Mouse (Mus musculus) skeletal muscle tissue, postnatal 0 days (tissue): ENCODE data around the gene Als2. TPM values are rescaled to one million over a fixed set of nuclear protein-coding genes. Genes with fewer than 3 reads are reported as not detected.

ENCODE experiments used
- polyA plus RNA-seq: library from polyadenylated mRNA; unstranded; fragments of >200 nt; fragmentation: Nextera tagmentation; extraction: Ambion mirVana; gene quantifications from 2 replicates; pipeline ENCODE4 v1.2.1, GENCODE M21; 2015

The Als2 gene
- 5.4 and 5.6 TPM in 2 replicates for polyA plus RNA-seq

GRCm38 (mm10) chr1:59236856-59237441 is at the start of gene Als2:
Als2 (minus strand) TSS chr1:59237231.

DNA sequence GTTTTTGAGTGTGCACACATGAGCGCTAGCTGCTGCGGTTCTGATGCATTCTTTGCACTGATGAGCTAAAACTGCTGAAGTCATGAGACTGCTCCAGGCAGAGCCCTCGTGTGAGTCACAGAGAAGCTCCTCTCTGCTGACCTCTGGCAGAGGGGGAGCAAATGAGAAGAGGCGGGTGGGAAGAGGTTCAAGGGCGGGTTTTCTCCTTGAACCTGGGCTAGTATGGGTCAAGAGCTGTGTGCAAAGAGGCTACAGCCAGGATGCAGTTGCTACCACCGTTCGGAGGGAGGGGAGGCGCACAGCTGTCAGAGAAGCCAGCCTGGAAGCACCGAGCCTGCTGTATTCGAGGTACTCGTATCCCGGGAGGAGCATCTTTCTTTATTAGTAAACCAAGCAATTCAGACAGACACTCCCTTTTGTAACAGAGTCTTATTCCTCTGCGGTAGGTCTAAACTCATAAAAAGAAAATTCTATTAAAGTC is 19.8 kb upstream of the Als2 start, which contains the start of gene Cdk15:
Cdk15 (plus strand) TSS at position 156 of the 481 bp plus-strand sequence.

GRCm38 (mm10) chr1:59163030-59163461 is 74.0 kb downstream of the Als2 start, which contains the start of gene Mpp4:
Mpp4 (minus strand) TSS chr1:59163389.

DNA sequence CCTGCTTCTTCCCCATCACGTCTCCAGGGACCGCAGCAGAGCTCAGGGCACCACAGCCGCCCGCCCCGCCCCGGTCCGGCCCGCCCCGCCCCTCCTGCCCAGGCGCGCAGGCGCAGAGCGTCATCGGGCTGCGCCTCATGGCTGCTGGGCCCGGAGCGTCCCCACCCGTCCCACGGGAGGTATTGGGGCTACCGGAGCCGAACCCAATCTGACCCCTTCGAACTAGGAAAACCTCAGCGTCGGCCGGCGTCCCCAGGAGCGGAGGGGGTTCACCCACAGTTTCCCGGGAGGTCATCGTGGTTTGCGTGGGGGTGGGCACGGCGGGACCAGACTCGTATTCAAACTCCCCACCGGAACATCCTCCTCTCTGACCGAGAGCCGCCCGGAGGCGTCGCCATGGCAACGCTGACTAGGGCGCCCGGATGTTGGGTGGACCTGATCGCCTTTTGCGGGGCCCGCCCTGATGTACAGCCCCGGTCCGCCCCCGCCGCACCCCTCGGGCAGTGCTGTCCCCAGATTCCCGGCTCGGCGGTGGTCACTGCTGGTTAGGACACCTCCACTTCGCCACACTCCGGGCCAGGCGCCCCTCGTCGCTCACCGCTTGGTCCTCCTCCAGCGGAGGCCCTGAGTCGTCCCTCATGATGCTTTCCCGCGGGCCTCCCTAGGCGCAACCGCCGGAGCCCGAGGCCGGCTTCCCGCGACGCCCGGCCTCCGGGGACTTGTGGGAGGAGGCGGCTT is 117.1 kb downstream of the Als2 start, which contains the start of gene Tmem237:
Tmem237 (minus strand) TSS at position 689 of the 738 bp plus-strand sequence.

Other genes with a start within 250 kb of the Als2 start
- gene C2cd6, start 142.3 kb downstream of the Als2 start, polyA plus RNA-seq = not detected in 2 replicates
- 11.1 and 13.1 TPM in 2 replicates for gene Tmem237, start 116.8 kb downstream of the Als2 start, polyA plus RNA-seq
- gene Mpp4, start 73.8 kb downstream of the Als2 start, polyA plus RNA-seq = 0.32 and 0.60 TPM in 2 replicates
- gene Cdk15, start 19.7 kb upstream of the Als2 start, polyA plus RNA-seq = 0.69 and 1.3 TPM in 2 replicates
- 7.7 and 8.2 TPM in 2 replicates for gene Fzd7, start 245.2 kb upstream of the Als2 start, polyA plus RNA-seq